Mouse (Mus musculus) CH12.LX (cell line): ENCODE measurements at regions not wholly inside any gene's neighbourhood (a gene's known extent, or its start where the extent isn't known, plus 50 kb on each side); places are given as distances from the start of the nearest gene placed in this dataset.

Source experiments
- DNase-seq: peaks from one replicate; pipeline ENCODE4 v3.0.0-alpha.2; 2013; ENCODE audit errors: extremely low read depth
- H3K27ac ChIP-seq: 2 replicates; pipeline ENCODE4 v1.5.1; 2012; ENCODE audit warnings: low read depth, mild to moderate bottlenecking, control low read depth, moderate library complexity; ENCODE audit not compliant: insufficient read depth
- H3K27me3 ChIP-seq: replicated peaks from 2 replicates; pipeline ENCODE3; 2012; ENCODE audit warnings: inconsistent platforms
- H3K36me3 ChIP-seq, 2 experiments: replicated peaks in 1 of 2; 2 replicates each; pipeline versions ENCODE3 to v1.6.1; 2012; ENCODE audit warnings: inconsistent platforms in 1 of 2, low read length in 1 of 2, mild to moderate bottlenecking in 1 of 2, mixed read lengths in 1 of 2, moderate library complexity in 1 of 2; ENCODE audit not compliant: control insufficient read depth in 1 of 2, insufficient read depth in 1 of 2
- H3K4me1 ChIP-seq, 2 experiments: 2 replicates each; pipeline ENCODE4 v1.6.1; 2012; ENCODE audit warnings: inconsistent platforms in 1 of 2, moderate library complexity in 1 of 2; ENCODE audit not compliant: insufficient read depth in 2 of 2, control insufficient read depth in 1 of 2
- H3K4me2 ChIP-seq: 2 replicates; pipeline ENCODE4 v1.6.1; 2012; ENCODE audit warnings: low read depth, mild to moderate bottlenecking, control low read depth; ENCODE audit not compliant: poor library complexity, insufficient read depth, severe bottlenecking
- H3K4me3 ChIP-seq, 3 experiments: fragments of 150-350 bp in 1 of 3; sonication (generic) in 1 of 3; replicated peaks in 1 of 3; 2 replicates each; pipeline versions ENCODE3 to v1.5.1; 2011 to 2012; ENCODE audit warnings: low read depth in 2 of 3, low read length in 2 of 3, mild to moderate bottlenecking in 2 of 3, moderate library complexity in 2 of 3, control low read depth in 1 of 3, improper control_type of control experiment in 1 of 3, inconsistent platforms in 1 of 3, mixed read lengths in 1 of 3; ENCODE audit not compliant: poor library complexity in 1 of 3
- H3K79me2 ChIP-seq: replicated peaks from 2 replicates; pipeline ENCODE4 v1.6.1; 2012; ENCODE audit warnings: mild to moderate bottlenecking, moderate library complexity; ENCODE audit not compliant: control insufficient read depth, poor library complexity, insufficient read depth, severe bottlenecking; ENCODE audit errors: extremely low read depth
- H3K9ac ChIP-seq: 2 replicates; pipeline ENCODE4 v1.6.1; 2012; ENCODE audit warnings: low read depth, mild to moderate bottlenecking, control low read depth, moderate library complexity; ENCODE audit not compliant: insufficient read depth
- H3K9me3 ChIP-seq: replicated peaks from 2 replicates; pipeline ENCODE3; 2012; ENCODE audit warnings: low read length, inconsistent platforms, mixed read lengths
- CHD1 ChIP-seq: IDR thresholded peaks from 2 replicates; pipeline ENCODE4 v1.6.1; 2012; ENCODE audit warnings: low read depth, low read length, improper control_type of control experiment, inconsistent platforms
- E2F4 ChIP-seq: IDR thresholded peaks from 2 replicates; pipeline ENCODE4 v1.6.1; 2011; ENCODE audit warnings: low read depth, low read length, improper control_type of control experiment; ENCODE audit not compliant: insufficient replicate concordance
- ETS1 ChIP-seq: conservative IDR thresholded peaks from 2 replicates; pipeline ENCODE4 v1.6.1; 2012; ENCODE audit warnings: low read depth, mild to moderate bottlenecking, inconsistent platforms, low read length, improper control_type of control experiment, moderate library complexity
- GABPA ChIP-seq: IDR thresholded peaks from 2 replicates; pipeline ENCODE4 v1.6.1; 2012; ENCODE audit warnings: low read depth, low read length, improper control_type of control experiment, inconsistent platforms; ENCODE audit not compliant: insufficient replicate concordance
- HCFC1 ChIP-seq: IDR thresholded peaks from 2 replicates; pipeline ENCODE4 v1.6.1; 2012; ENCODE audit warnings: low read depth, mild to moderate bottlenecking, inconsistent platforms, low read length, improper control_type of control experiment
- IRF4 ChIP-seq: IDR thresholded peaks from 2 replicates; pipeline ENCODE4 v1.6.1; 2014; ENCODE audit warnings: low read depth, mild to moderate bottlenecking, inconsistent platforms, low read length, improper control_type of control experiment
- JUN ChIP-seq: IDR thresholded peaks from 2 replicates; pipeline ENCODE4 v1.6.1; 2011; ENCODE audit warnings: low read depth, mild to moderate bottlenecking, low read length, improper control_type of control experiment, moderate library complexity; ENCODE audit not compliant: insufficient read depth
- JUND ChIP-seq: conservative IDR thresholded peaks from 2 replicates; pipeline ENCODE4 v1.6.1; 2011; ENCODE audit warnings: low read depth, low read length, improper control_type of control experiment
- KAT2A ChIP-seq: IDR thresholded peaks from 2 replicates; pipeline ENCODE4 v1.6.1; 2012; ENCODE audit warnings: low read length, improper control_type of control experiment, inconsistent platforms; ENCODE audit not compliant: insufficient replicate concordance
- MAFK ChIP-seq: IDR thresholded peaks from 2 replicates; pipeline ENCODE4 v1.6.1; 2011; ENCODE audit warnings: low read length, improper control_type of control experiment; ENCODE audit not compliant: insufficient replicate concordance
- MAZ ChIP-seq: IDR thresholded peaks from 2 replicates; pipeline ENCODE4 v1.6.1; 2012; ENCODE audit warnings: low read depth, mild to moderate bottlenecking, inconsistent platforms, low read length, improper control_type of control experiment, moderate library complexity
- MXI1 ChIP-seq: IDR thresholded peaks from 2 replicates; pipeline ENCODE4 v1.6.1; 2011; ENCODE audit warnings: mild to moderate bottlenecking, low read depth, low read length, improper control_type of control experiment
- NELFE ChIP-seq: IDR thresholded peaks from 2 replicates; pipeline ENCODE4 v1.6.1; 2011; ENCODE audit warnings: low read depth, low read length, improper control_type of control experiment
- NRF1 ChIP-seq: IDR thresholded peaks from 2 replicates; pipeline ENCODE4 v1.6.1; 2014; ENCODE audit warnings: low read depth, mild to moderate bottlenecking, inconsistent platforms, low read length, improper control_type of control experiment, moderate library complexity
- POLR2AphosphoS2 ChIP-seq: IDR thresholded peaks from 2 replicates; pipeline ENCODE4 v1.6.1; 2011; ENCODE audit warnings: low read depth, low read length, improper control_type of control experiment
- RCOR1 ChIP-seq: conservative IDR thresholded peaks from 2 replicates; pipeline ENCODE4 v1.6.1; 2012; ENCODE audit warnings: low read depth, mild to moderate bottlenecking, inconsistent platforms, low read length, improper control_type of control experiment
- SIN3A ChIP-seq: IDR thresholded peaks from 2 replicates; pipeline ENCODE4 v1.6.1; 2012; ENCODE audit warnings: low read length, improper control_type of control experiment, inconsistent platforms
- SMC3 ChIP-seq: IDR thresholded peaks from 2 replicates; pipeline ENCODE4 v1.6.1; 2011; ENCODE audit warnings: low read depth, low read length, improper control_type of control experiment
- TBP ChIP-seq: conservative IDR thresholded peaks from 2 replicates; pipeline ENCODE4 v1.6.1; 2011; ENCODE audit warnings: low read depth, low read length, improper control_type of control experiment
- TCF12 ChIP-seq: IDR thresholded peaks from 2 replicates; pipeline ENCODE4 v1.6.1; 2014; ENCODE audit warnings: low read depth, mild to moderate bottlenecking, inconsistent platforms, low read length, improper control_type of control experiment
- UBTF ChIP-seq: IDR thresholded peaks from 2 replicates; pipeline ENCODE4 v1.6.1; 2012; ENCODE audit warnings: low read depth, mild to moderate bottlenecking, inconsistent platforms, low read length, improper control_type of control experiment, moderate library complexity
- USF1 ChIP-seq: IDR thresholded peaks from 2 replicates; pipeline ENCODE4 v1.6.1; 2014; ENCODE audit warnings: low read depth, mild to moderate bottlenecking, inconsistent platforms, low read length, improper control_type of control experiment
- USF2 ChIP-seq: conservative IDR thresholded peaks from 2 replicates; pipeline ENCODE4 v1.6.1; 2011; ENCODE audit warnings: low read depth, low read length, improper control_type of control experiment
- ZMIZ1 ChIP-seq: IDR thresholded peaks from 2 replicates; pipeline ENCODE4 v1.6.1; 2012; ENCODE audit warnings: low read depth, mild to moderate bottlenecking, inconsistent platforms, low read length, improper control_type of control experiment
- ZNF384 ChIP-seq: IDR thresholded peaks from 2 replicates; pipeline ENCODE4 v1.6.1; 2012; ENCODE audit warnings: low read depth, low read length, improper control_type of control experiment, inconsistent platforms
- dilution Hi-C: fragments of 300-500 bp; cut with MboI; formaldehyde crosslinking; loops from 2 replicates; pipeline ENCODE4 v1.14.3; 2020; ENCODE audit warnings: low sequenced_read_pairs; ENCODE audit not compliant: extremely low pct_unique_long_range_greater_than_20kb, extremely low pct_ligation_motif_present
- in situ Hi-C: fragments of 300-500 bp; cut with MboI; formaldehyde crosslinking; loops from 3 replicates; pipeline ENCODE4 v1.14.3; 2019; ENCODE audit warnings: low sequenced_read_pairs, low pct_ligation_motif_present, low pct_unique_long_range_greater_than_20kb, mixed read lengths

DNA sequence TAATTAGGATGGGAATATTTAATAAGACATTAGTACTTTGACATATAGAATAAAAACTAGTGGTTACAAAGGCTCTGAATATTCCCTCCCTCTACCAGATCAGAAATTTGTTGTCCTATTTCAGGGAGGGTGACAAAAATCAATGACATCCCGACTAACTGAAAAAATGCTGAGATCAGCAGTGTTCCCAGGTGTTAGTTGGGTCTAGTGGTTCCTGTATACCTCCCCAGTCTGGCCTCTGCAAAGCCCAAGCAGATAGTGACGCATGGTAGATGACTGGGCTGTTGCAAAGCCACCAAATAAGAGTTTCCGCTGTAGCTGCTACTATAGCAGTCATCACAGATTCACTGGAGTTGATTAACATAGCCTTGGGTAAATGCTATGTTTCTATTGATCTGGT, 59.9 kb upstream of the Gm4791 start:
- Histone ChIP-seq H3K4me3 (no peak overlapping the region), H3K79me2 (no peaks in the 10 kb centered on the region), H3K27ac (no peak overlapping the region), H3K4me2 (no peak overlapping the region), H3K4me1 (no peaks in the 10 kb centered on the region), H3K27me3 (no peaks in the 10 kb centered on the region), H3K9ac (no peak overlapping the region), H3K9me3 (peaks cover 91% of the 10 kb centered on the region), H3K36me3 (no peaks in the 10 kb centered on the region)
- in situ Hi-C loops, result no loop called here
- TF ChIP-seq MAFK (no peak), E2F4 (no peak), JUND (no peak), RCOR1 (no peak), POLR2AphosphoS2 (no peak), NRF1 (no peak), NELFE (no peak), SMC3 (no peak), CHD1 (no peak), ZMIZ1 (no peak), ZNF384 (no peak), TCF12 (no peak), HCFC1 (no peak)
- no peak for DNase-seq
- dilution Hi-C loops, result no loop called here

DNA sequence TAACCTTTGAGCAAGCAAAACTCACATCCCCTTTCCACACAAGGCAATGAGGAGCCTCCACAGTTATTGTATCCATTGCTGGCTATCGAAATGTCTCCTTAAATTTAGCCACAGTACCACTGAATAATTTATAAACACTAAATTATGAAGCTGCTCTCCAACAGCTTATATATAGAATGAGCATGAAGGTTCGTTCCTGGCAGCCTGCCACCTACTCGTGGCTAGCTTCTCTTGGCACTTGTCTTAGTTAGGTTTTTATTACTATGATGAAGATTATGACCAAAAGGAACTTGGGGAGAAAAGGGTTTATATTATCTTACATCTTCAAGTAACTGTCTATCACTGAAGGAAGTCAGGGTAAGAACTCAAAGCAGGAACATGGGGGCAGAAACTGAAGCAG, 72.9 kb upstream of the Gm4791 start:
- Histone ChIP-seq H3K79me2 (no peaks in the 10 kb centered on the region), H3K36me3 (no peaks in the 10 kb centered on the region), H3K9me3 (peaks cover 73% of the 10 kb centered on the region), H3K9ac (no peak overlapping the region), H3K27me3 (no peaks in the 10 kb centered on the region), H3K4me2 (no peak overlapping the region), H3K4me1 (no peaks in the 10 kb centered on the region), H3K27ac (no peak overlapping the region), H3K4me3 (no peak overlapping the region)
- in situ Hi-C loops (no loop called here), dilution Hi-C loops (no loop called here)
- TF ChIP-seq POLR2AphosphoS2, result no peak
- no peak for TF ChIP-seq TBP
- no peak for TF ChIP-seq IRF4
- TF ChIP-seq KAT2A, result no peak
- TF ChIP-seq SMC3, result no peak
- no peak for TF ChIP-seq USF2
- no peak for TF ChIP-seq E2F4
- TF ChIP-seq RCOR1, result no peak
- no peak for TF ChIP-seq MAZ
- no peak for TF ChIP-seq NELFE
- no peak for TF ChIP-seq GABPA
- TF ChIP-seq ETS1, result no peak
- no peak for TF ChIP-seq JUN
- TF ChIP-seq USF1, result no peak
- no peak for TF ChIP-seq TCF12
- TF ChIP-seq MXI1, result no peak
- TF ChIP-seq SIN3A, result no peak
- no peak for TF ChIP-seq UBTF
- DNase-seq, result no peak
